ENCODE assay signal across 19 mouse cellular contexts in the genomic region with DNA sequence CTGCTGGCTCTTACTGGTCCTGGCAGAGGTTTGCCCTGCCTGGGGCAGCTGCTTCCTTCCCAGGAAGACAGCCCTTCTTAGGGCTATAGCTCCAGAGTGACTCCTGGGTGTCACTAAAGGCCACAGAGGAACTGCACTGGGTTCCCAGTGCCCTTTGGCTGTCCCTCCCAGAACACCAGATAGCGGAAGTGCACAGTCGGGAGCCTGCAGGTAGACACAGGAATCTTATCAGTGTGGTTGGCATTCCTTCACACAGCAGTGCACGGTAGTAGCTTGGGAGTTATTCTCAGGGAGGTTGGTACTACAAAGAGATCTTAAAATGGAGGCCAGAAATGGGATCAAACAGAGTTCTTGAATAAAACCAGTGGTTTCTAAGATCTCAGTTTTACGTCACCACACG. TPM values are rescaled to one million over a fixed set of nuclear protein-coding genes. Genes with fewer than 3 reads are reported as not detected.
A peak's percentile ranks its signal among the peaks of the same experiment; 100 is the strongest.
DNase-seq lines count a peak whose midpoint lies in the region; ATAC-seq and TF ChIP-seq lines count a peak whose summit lies in the region.
"Had no signal": no experiment of that assay in that cellular context is flagged by ENCODE, and none has a peak within 500 bp of the region (broad histone marks: within the 10 kb centered on the region; RNA-seq: fewer than 3 reads in every experiment).

No protein-coding gene starts in this region.

- no peaks in the 10 kb centered on the region for H3K27me3 ChIP-seq in heart, adult 2 months (ENCODE audit: control insufficient read depth, insufficient read depth, low read length)
- no peaks in the 10 kb centered on the region for H3K27me3 ChIP-seq in lung, embryonic 14.5 days (ENCODE audit: insufficient read depth, low read length)
- no peaks in the 10 kb centered on the region for H3K27me3 ChIP-seq in intestine, postnatal 0 days (replicated peaks; ENCODE audit: control insufficient read depth, insufficient read depth, low read length)
- H3K27me3 ChIP-seq: embryonic facial prominence, embryonic 13.5 days; liver, embryonic 13.5 days had no signal

- 43% methylated on average over 5 of the region's 5 CpGs for WGBS in heart, adult 2 months
- 52% methylated on average over 5 of the region's 5 CpGs for WGBS in lung, embryonic 14.5 days
- 39% methylated on average over 5 of the region's 5 CpGs for WGBS in intestine, postnatal 0 days

- DNase-seq in heart, adult 2 months: no peak
- no peak for DNase-seq in heart, adult 8-10 months (ENCODE audit: low spot score)
- DNase-seq in lung, embryonic 14.5 days: no peak
- no peak for DNase-seq in lung, postnatal 10 days
- peak; percentile 46 for DNase-seq in R1 (ENCODE audit: low read depth, low spot score)
- no peak for DNase-seq in left cerebral cortex, postnatal 4 days
- no peak for DNase-seq in cerebellum, adult 9-10 months
- DNase-seq: liver, embryonic 13.5 days; spleen, adult 18-20 months had no signal

- TF ChIP-seq POLR2A in heart, adult 2 months (IDR thresholded peaks at IDR 0.05; ENCODE audit: insufficient read depth, low read depth, low read length): no peak

- H3K27ac ChIP-seq in heart, adult 2 months: peak overlapping the region; percentile 47
- H3K27ac ChIP-seq in lung, embryonic 14.5 days (ENCODE audit: low read depth): peak overlapping the region; percentile 85; the same call in 1 of the 2 replicates
- H3K27ac ChIP-seq in intestine, postnatal 0 days (ENCODE audit: low read depth, low read length): peak overlapping the region; percentile 87
- H3K27ac ChIP-seq: hindbrain, postnatal 0 days; liver, embryonic 13.5 days had no signal

- 0 out of 2 replicates have a peak overlapping the region, but pooled peaks have one; percentile 6 for H3K9ac ChIP-seq in heart, adult 2 months (ENCODE audit: low read depth, low read length)
- no peak overlapping the region; the same call in 1 of the 2 replicates for H3K9ac ChIP-seq in lung, embryonic 14.5 days
- H3K9ac ChIP-seq in intestine, postnatal 0 days (ENCODE audit: low read depth, low read length): peak overlapping the region; percentile 26; the same call in 1 of the 2 replicates
- H3K9ac ChIP-seq: embryonic facial prominence, embryonic 13.5 days; liver, embryonic 13.5 days had no signal

- no peaks in the 10 kb centered on the region for H3K9me3 ChIP-seq in lung, embryonic 14.5 days (ENCODE audit: low read depth, low read length)
- H3K9me3 ChIP-seq in intestine, postnatal 0 days (ENCODE audit: control insufficient read depth): no peaks in the 10 kb centered on the region
- H3K9me3 ChIP-seq: embryonic facial prominence, embryonic 13.5 days; forebrain, embryonic 10.5 days; liver, embryonic 13.5 days had no signal

- no peak for TF ChIP-seq EP300 in heart, adult 2 months (IDR thresholded peaks at IDR 0.05; ENCODE audit: insufficient read depth, low read depth, low read length)

- no peak overlapping the region for H3K4me3 ChIP-seq in heart, adult 2 months
- H3K4me3 ChIP-seq in lung, embryonic 14.5 days (ENCODE audit: low read depth, low read length): no peak overlapping the region
- no peak overlapping the region for H3K4me3 ChIP-seq in intestine, postnatal 0 days (ENCODE audit: low read depth, low read length)
- H3K4me3 ChIP-seq: embryonic facial prominence, embryonic 13.5 days; forebrain, embryonic 10.5 days; liver, embryonic 13.5 days had no signal

- ATAC-seq in lung, embryonic 14.5 days (ENCODE audit: insufficient read depth): no peak
- ATAC-seq in intestine, postnatal 0 days: peak; percentile 79
- ATAC-seq: hindbrain, postnatal 0 days; Patski had no signal

- H3K4me1 ChIP-seq in heart, adult 2 months (ENCODE audit: control insufficient read depth, insufficient read depth, low read length): peaks cover 3% of the 10 kb centered on the region; the same call in 1 of the 2 replicates
- peaks cover 9% of the 10 kb centered on the region for H3K4me1 ChIP-seq in lung, embryonic 14.5 days (ENCODE audit: insufficient read depth)
- H3K4me1 ChIP-seq in intestine, postnatal 0 days (replicated peaks; ENCODE audit: control insufficient read depth, insufficient read depth, low read length): peaks cover 4% of the 10 kb centered on the region

- no peaks in the 10 kb centered on the region; the same call in 1 of the 2 replicates for H3K36me3 ChIP-seq in heart, adult 2 months (ENCODE audit: control insufficient read depth, insufficient read depth, low read length)
- H3K36me3 ChIP-seq in lung, embryonic 14.5 days (ENCODE audit: insufficient read depth): no peaks in the 10 kb centered on the region
- peaks cover 3% of the 10 kb centered on the region; the same call in 1 of the 2 replicates for H3K36me3 ChIP-seq in intestine, postnatal 0 days (ENCODE audit: control insufficient read depth, insufficient read depth)
- H3K36me3 ChIP-seq: liver, embryonic 13.5 days had no signal

- TF ChIP-seq CTCF in heart, adult 2 months (IDR thresholded peaks at IDR 0.05): no peak
- no peak for TF ChIP-seq CTCF in lung, embryonic 14.5 days (IDR thresholded peaks at IDR 0.05; ENCODE audit: low read depth)
- TF ChIP-seq CTCF in intestine, postnatal 0 days (IDR thresholded peaks at IDR 0.05; ENCODE audit: low read depth): 0 out of 2 replicates have a peak, but pooled peaks have one; percentile 2

- no peaks in the 10 kb centered on the region for H3K79me2 ChIP-seq in heart, adult 2 months (replicated peaks; ENCODE audit: control insufficient read depth, insufficient read depth, low read length)

- H3K4me2 ChIP-seq in lung, embryonic 14.5 days: no peak overlapping the region
- H3K4me2 ChIP-seq in intestine, postnatal 0 days (replicated peaks; ENCODE audit: low read depth): peak overlapping the region; percentile 52
- H3K4me2 ChIP-seq: embryonic facial prominence, embryonic 13.5 days; liver, embryonic 13.5 days had no signal

- intact Hi-C loops in heart, adult 2 months (cut with DNase I): loop anchor here (5.0 kb wide), 1 partner anchor 44 kb away; no protein-coding TSS in a partner anchor
- intact Hi-C loops in left cerebral cortex, postnatal 4 days (cut with DNase I): no loop called here

RNA-seq across cellular contexts. Expression of gene B230104I21Rik, which starts 22.4 kb away (rescaled TPM):
- not detected for total RNA-seq in heart, adult 2 months (2021)
- polyA plus RNA-seq in heart, adult 2 months (2012; rRNA removed): not detected in 2 replicates
- total RNA-seq in heart, adult 8-10 months (2022): not detected
- polyA plus RNA-seq in lung, embryonic 14.5 days (2014; fragmentation: Nextera tagmentation; extraction: Ambion mirVana): not detected in 2 replicates
- polyA plus RNA-seq in intestine, postnatal 0 days (2015; fragmentation: Nextera tagmentation; extraction: Ambion mirVana): not detected in 2 replicates
- not detected for total RNA-seq in left cerebral cortex, postnatal 4 days (2021)
- total RNA-seq: gastrocnemius, postnatal 4 days; hindbrain, postnatal 0 days; megakaryocyte, adult 5-6 weeks; neutrophil, adult 5-6 weeks had no signal
- polyA plus RNA-seq: embryonic facial prominence, embryonic 13.5 days; forebrain, embryonic 10.5 days; hindbrain, postnatal 0 days; kidney, embryonic 14.5 days; large intestine, adult 2 months; liver, embryonic 13.5 days; Patski had no signal

RNA-seq across cellular contexts. Expression of gene Arhgef16, which starts 56.9 kb away (rescaled TPM):
- under 1 TPM; 0.36 to 0.39 TPM for total RNA-seq in heart, adult 2 months (2021)
- polyA plus RNA-seq in heart, adult 2 months (2012; rRNA removed): 1.2 and 1.6 TPM in 2 replicates
- 1 to 10 TPM in 1 of 4 experiments, under 1 TPM in 3; 0.47 to 1.2 (median 0.53) TPM for total RNA-seq in heart, adult 8-10 months (2022)
- polyA plus RNA-seq in lung, embryonic 14.5 days (2014; fragmentation: Nextera tagmentation; extraction: Ambion mirVana): 15.4 and 16.2 TPM in 2 replicates
- polyA plus RNA-seq in intestine, postnatal 0 days (2015; fragmentation: Nextera tagmentation; extraction: Ambion mirVana): 65.9 and 69.4 TPM in 2 replicates
- total RNA-seq in left cerebral cortex, postnatal 4 days (2021): 1 to 10 TPM in 1 of 2 experiments, under 1 TPM in 1; 0.38 to 1.0 TPM
- total RNA-seq: megakaryocyte, adult 5-6 weeks had no signal
